Mouse (Mus musculus) G1E (cell line): ENCODE data around the gene Car14. TPM values are rescaled to one million over a fixed set of nuclear protein-coding genes. Genes with fewer than 3 reads are reported as not detected.

ENCODE experiments used
- ATAC-seq: 2 replicates; pipeline ENCODE4 v1.8.0; 2016; ENCODE audit warnings: mild to moderate bottlenecking; ENCODE audit not compliant: insufficient number of reproducible peaks, poor library complexity, low FRiP score, severe bottlenecking; ENCODE audit errors: extremely low read depth
- DNase-seq: peaks from one replicate; pipeline ENCODE4 v3.0.0; 2012; ENCODE audit warnings: low spot score
- H3K27me3 ChIP-seq: 2 replicates; pipeline ENCODE4 v1.6.1; 2012; ENCODE audit warnings: mild to moderate bottlenecking, low read length, inconsistent platforms; ENCODE audit not compliant: insufficient read depth
- H3K36me3 ChIP-seq: replicated peaks from 2 replicates; pipeline ENCODE3; 2012; ENCODE audit warnings: mild to moderate bottlenecking, inconsistent platforms
- H3K4me1 ChIP-seq: 2 replicates; pipeline ENCODE4 v1.6.1; 2012; ENCODE audit warnings: low read depth, low read length, inconsistent platforms, mixed read lengths; ENCODE audit not compliant: insufficient read depth
- H3K4me3 ChIP-seq: 2 replicates; pipeline ENCODE4 v1.5.1; 2012; ENCODE audit warnings: low read depth, mild to moderate bottlenecking, inconsistent platforms, low read length, moderate library complexity, mixed read lengths
- H3K9me3 ChIP-seq: replicated peaks from 2 replicates; pipeline ENCODE4 v1.6.1; 2012; ENCODE audit warnings: inconsistent platforms
- CTCF ChIP-seq: IDR thresholded peaks from 2 replicates; pipeline ENCODE4 v1.5.1; 2012; ENCODE audit warnings: low read depth, low read length, inconsistent platforms, mixed read lengths
- GATA1 ChIP-seq: IDR thresholded peaks from 2 replicates; pipeline ENCODE4 v1.6.1; 2012; ENCODE audit warnings: borderline replicate concordance, low read length, inconsistent platforms, mixed read lengths
- GATA2 ChIP-seq: IDR thresholded peaks from 2 replicates; pipeline ENCODE4 v1.6.1; 2012; ENCODE audit warnings: low read depth, low read length, inconsistent platforms, borderline replicate concordance
- POLR2AphosphoS5 ChIP-seq: IDR thresholded peaks from 2 replicates; pipeline ENCODE4 v1.6.1; 2012; ENCODE audit warnings: low read depth, low read length, inconsistent platforms; ENCODE audit not compliant: insufficient replicate concordance
- TAL1 ChIP-seq: conservative IDR thresholded peaks from 2 replicates; pipeline ENCODE4 v1.6.1; 2012; ENCODE audit warnings: low read depth, low read length, inconsistent platforms, mixed read lengths
- polyA plus RNA-seq: library from polyadenylated mRNA; stranded (reverse); fragments of >175 nt; gene quantifications from 2 replicates; pipeline ENCODE4 v1.2.3, GENCODE M21; 2012
- total RNA-seq, 2 experiments: library from RNA; stranded (forward) in 1 of 2; stranded (reverse) in 1 of 2; fragments of 200-1000 nt in 1 of 2; fragments of >200 nt in 1 of 2; fragmentation: Nextera tagmentation in 1 of 2; gene quantifications; 2 replicates each; pipeline ENCODE4 v1.2.3; 2014 to 2017

The Car14 gene
- total and polyA plus RNA-seq, 3 experiments = 0.11 TPM; not detected in 2

- Histone ChIP-seq H3K36me3 (peaks cover 29% of the 10 kb centered on the region), H3K27me3 (no peaks in the 10 kb centered on the region), H3K9me3 (no peaks in the 10 kb centered on the region), H3K4me3 (peak overlapping the region; percentile 70; the same call in 1 of the 2 replicates), H3K4me1 (peaks cover 40% of the 10 kb centered on the region)
- no peak for TF ChIP-seq GATA2
- TF ChIP-seq POLR2AphosphoS5 = no peak
- TF ChIP-seq GATA1 = no peak
- no peak for DNase-seq
- ATAC-seq = no peak
Measured at GRCm38 (mm10) chr3:95893126-95893525, 11.4 kb downstream of the Car14 start.

- Histone ChIP-seq H3K36me3 (peaks cover 29% of the 10 kb centered on the region), H3K4me3 (peak overlapping the region; percentile 11; the same call in 1 of the 2 replicates), H3K9me3 (no peaks in the 10 kb centered on the region), H3K27me3 (no peaks in the 10 kb centered on the region), H3K4me1 (peaks cover 37% of the 10 kb centered on the region)
- no peak for DNase-seq
- TF ChIP-seq TAL1 = no peak
- TF ChIP-seq CTCF = no peak
- TF ChIP-seq POLR2AphosphoS5 = no peak
- no peak for TF ChIP-seq GATA2
- TF ChIP-seq GATA1 = no peak
- no peak for ATAC-seq
Measured at GRCm38 (mm10) chr3:95892066-95893052, 12.1 kb downstream of the Car14 start.

GRCm38 (mm10) chr3:95891211-95892065 lies 13.1 kb downstream of the Car14 start, which contains the start of gene BC028528:
TSS of gene BC028528 (minus strand) at chr3:95892005.
- peak; percentile 42 for DNase-seq
- Histone ChIP-seq H3K27me3 (no peaks in the 10 kb centered on the region), H3K9me3 (no peaks in the 10 kb centered on the region), H3K36me3 (peaks cover 36% of the 10 kb centered on the region), H3K4me3 (peak within 1 kb of the TSS; percentile 11; the same call in 1 of the 2 replicates), H3K4me1 (peaks cover 37% of the 10 kb centered on the region)
- no peak for TF ChIP-seq POLR2AphosphoS5
- ATAC-seq = no peak

- H3K36me3 ChIP-seq = peaks cover 38% of the 10 kb centered on the region
- H3K27me3 ChIP-seq = no peaks in the 10 kb centered on the region
- H3K9me3 ChIP-seq = no peaks in the 10 kb centered on the region
- no peak for ATAC-seq
- H3K4me3 ChIP-seq = no peak overlapping the region
- no peak for DNase-seq
- no peak for TF ChIP-seq TAL1
- TF ChIP-seq POLR2AphosphoS5 = no peak
- no peak for TF ChIP-seq GATA2
- TF ChIP-seq GATA1 = no peak
- TF ChIP-seq CTCF = no peak
- peaks cover 26% of the 10 kb centered on the region for H3K4me1 ChIP-seq
Measured at GRCm38 (mm10) chr3:95889664-95890063, 14.8 kb downstream of the Car14 start.

- Histone ChIP-seq H3K9me3 (peaks cover under 1% of the 10 kb centered on the region), H3K4me1 (peaks cover 19% of the 10 kb centered on the region), H3K4me3 (no peak overlapping the region), H3K27me3 (no peaks in the 10 kb centered on the region; the same call in 1 of the 2 replicates), H3K36me3 (peaks cover 48% of the 10 kb centered on the region)
- no peak for DNase-seq
- TF ChIP-seq POLR2AphosphoS5 (no peak), GATA2 (no peak), CTCF (no peak), TAL1 (no peak), GATA1 (no peak)
- ATAC-seq = no peak
Measured at GRCm38 (mm10) chr3:95887596-95887995, 16.9 kb downstream of the Car14 start.

- Histone ChIP-seq H3K9me3 (peaks cover 8% of the 10 kb centered on the region), H3K27me3 (no peaks in the 10 kb centered on the region; the same call in 1 of the 2 replicates), H3K4me1 (peaks cover 10% of the 10 kb centered on the region), H3K36me3 (peaks cover 65% of the 10 kb centered on the region), H3K4me3 (no peak overlapping the region)
- ATAC-seq (no peak), DNase-seq (no peak)
- TF ChIP-seq GATA2 = no peak
- TF ChIP-seq POLR2AphosphoS5 = no peak
- no peak for TF ChIP-seq CTCF
- no peak for TF ChIP-seq TAL1
- no peak for TF ChIP-seq GATA1
Measured at GRCm38 (mm10) chr3:95884400-95884799, 20.1 kb downstream of the Car14 start.
